Mouse (Mus musculus): ENCODE data around the gene Crybb1.

The Crybb1 gene

GRCm38 (mm10) chr5:112255426-112255825 is at the start of gene Crybb1:
Crybb1 (plus strand) TSS chr5:112255815.
- no peak for DNase-seq (ENCODE audit: low spot score in 2 of 2)

GRCm38 (mm10) chr5:112206543-112207255 is 48.9 kb upstream of the Crybb1 start:
- no peak for DNase-seq (ENCODE audit: low spot score in 2 of 2)

GRCm38 (mm10) chr5:112208321-112208720 is 47.3 kb upstream of the Crybb1 start:
- no peak for DNase-seq (ENCODE audit: low spot score in 2 of 2)

- DNase-seq (ENCODE audit: low spot score in 2 of 2), result peak in 1 of 2 experiments; percentile 54
Observed at GRCm38 (mm10) chr5:112210104-112210503, 45.5 kb upstream of the Crybb1 start.

GRCm38 (mm10) chr5:112211911-112212310 is 43.7 kb upstream of the Crybb1 start:
- DNase-seq (ENCODE audit: low spot score in 2 of 2), result no peak

GRCm38 (mm10) chr5:112212711-112213264 is 42.8 kb upstream of the Crybb1 start:
- DNase-seq (ENCODE audit: low spot score in 2 of 2), result no peak

GRCm38 (mm10) chr5:112213331-112214240 is 42.0 kb upstream of the Crybb1 start:
- no peak for DNase-seq (ENCODE audit: low spot score in 2 of 2)

- peak; percentile 68 to 86 for DNase-seq (ENCODE audit: low spot score in 2 of 2)
Observed at GRCm38 (mm10) chr5:112214419-112214818, 41.2 kb upstream of the Crybb1 start.

GRCm38 (mm10) chr5:112215291-112215751 is 40.3 kb upstream of the Crybb1 start:
- DNase-seq (ENCODE audit: low spot score in 2 of 2), result no peak

GRCm38 (mm10) chr5:112215801-112216251 is 39.8 kb upstream of the Crybb1 start:
- no peak for DNase-seq (ENCODE audit: low spot score in 2 of 2)

- DNase-seq (ENCODE audit: low spot score in 2 of 2), result no peak
Observed at GRCm38 (mm10) chr5:112216335-112216734, 39.3 kb upstream of the Crybb1 start.

GRCm38 (mm10) chr5:112217031-112217430 is 38.6 kb upstream of the Crybb1 start:
- DNase-seq (ENCODE audit: low spot score in 2 of 2), result no peak

- no peak for DNase-seq (ENCODE audit: low spot score in 2 of 2)
Observed at GRCm38 (mm10) chr5:112218679-112219078, 36.9 kb upstream of the Crybb1 start.

- no peak for DNase-seq (ENCODE audit: low spot score in 2 of 2)
Observed at GRCm38 (mm10) chr5:112219398-112219797, 36.2 kb upstream of the Crybb1 start.

GRCm38 (mm10) chr5:112220203-112220602 is 35.4 kb upstream of the Crybb1 start:
- DNase-seq (ENCODE audit: low spot score in 2 of 2), result no peak

- DNase-seq (ENCODE audit: low spot score in 2 of 2), result no peak
Observed at GRCm38 (mm10) chr5:112225591-112225990, 30.0 kb upstream of the Crybb1 start.

- no peak for DNase-seq (ENCODE audit: low spot score in 2 of 2)
Observed at GRCm38 (mm10) chr5:112227354-112227753, 28.3 kb upstream of the Crybb1 start.

GRCm38 (mm10) chr5:112227898-112228239 is 27.7 kb upstream of the Crybb1 start:
- no peak for DNase-seq (ENCODE audit: low spot score in 2 of 2)

GRCm38 (mm10) chr5:112228240-112229076 is 27.2 kb upstream of the Crybb1 start:
- DNase-seq (ENCODE audit: low spot score in 2 of 2), result no peak

GRCm38 (mm10) chr5:112235806-112236205 is 19.8 kb upstream of the Crybb1 start:
- DNase-seq (ENCODE audit: low spot score in 2 of 2), result no peak

- DNase-seq (ENCODE audit: low spot score in 2 of 2), result no peak
Observed at GRCm38 (mm10) chr5:112236631-112237030, 19.0 kb upstream of the Crybb1 start.

Measured in thymus, postnatal 10 days (tissue).